ENCODE assay signal across 26 mouse cellular contexts in the genomic region with DNA sequence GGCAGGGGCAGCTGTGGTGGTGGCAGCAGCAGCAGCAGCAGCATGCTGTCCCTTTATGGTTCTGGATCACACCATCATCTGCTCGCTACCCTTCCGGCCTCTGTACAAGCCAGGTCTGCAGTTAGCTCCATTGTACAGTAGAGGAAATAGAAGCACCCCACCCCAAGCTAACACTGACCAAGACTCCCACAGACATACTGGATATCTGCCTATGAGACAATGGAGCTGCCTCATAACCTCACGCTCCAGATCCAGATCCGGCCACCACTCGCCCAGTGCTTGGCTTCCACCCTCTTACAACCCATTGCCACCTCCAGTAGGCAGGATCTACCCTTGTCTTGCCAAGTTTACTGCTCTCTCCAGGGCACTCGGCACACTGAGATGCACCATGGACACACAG. TPM values are rescaled to one million over a fixed set of nuclear protein-coding genes. Genes with fewer than 3 reads are reported as not detected.
DNase-seq lines count a peak whose midpoint lies in the region; TF ChIP-seq lines count a peak whose summit lies in the region.
"Had no signal": no experiment of that assay in that cellular context is flagged by ENCODE, and none has a peak within 500 bp of the region (broad histone marks: within the 10 kb centered on the region; RNA-seq: fewer than 3 reads in every experiment).

No protein-coding gene starts in this region.

- TF ChIP-seq CTCF in kidney, adult 2 months (conservative IDR thresholded peaks at IDR 0.05; ENCODE audit: insufficient read depth, insufficient read length, low read depth, low read length), result no peak
- TF ChIP-seq CTCF in left cerebral cortex, adult 2 months (IDR thresholded peaks at IDR 0.05), result no peak

- no peaks in the 10 kb centered on the region for H3K36me3 ChIP-seq in kidney, adult 2 months (ENCODE audit: control insufficient read depth, insufficient read depth, low read length)
- H3K36me3 ChIP-seq: embryonic facial prominence, embryonic 10.5 days; embryonic facial prominence, embryonic 15.5 days; forebrain, embryonic 12.5 days; G1E; heart, embryonic 13.5 days; hindbrain, embryonic 10.5 days; limb, embryonic 13.5 days; liver, embryonic 13.5 days had no signal

- H3K27ac ChIP-seq in kidney, adult 2 months (ENCODE audit: insufficient read depth, low read depth, low read length), result no peak overlapping the region
- peak overlapping the region; percentile 21; the same call in 1 of the 2 replicates for H3K27ac ChIP-seq in left cerebral cortex, adult 2 months
- peak overlapping the region; percentile 62; the same call in 1 of the 2 replicates for H3K27ac ChIP-seq in brown adipose tissue, adult 24 weeks (replicated peaks; ENCODE audit: low read depth, low read length)
- H3K27ac ChIP-seq: embryonic facial prominence, embryonic 10.5 days; embryonic facial prominence, embryonic 15.5 days; forebrain, embryonic 12.5 days; heart, embryonic 13.5 days; hindbrain, embryonic 10.5 days; hindbrain, embryonic 15.5 days; limb, embryonic 13.5 days; liver, embryonic 13.5 days had no signal

- WGBS in kidney, adult 2 months, result 77% methylated on average over 6 of the region's 6 CpGs

- no peaks in the 10 kb centered on the region for H3K27me3 ChIP-seq in kidney, adult 2 months (replicated peaks; ENCODE audit: control insufficient read depth, insufficient read depth, low read length)
- H3K27me3 ChIP-seq: embryonic facial prominence, embryonic 15.5 days; forebrain, embryonic 12.5 days; hindbrain, embryonic 15.5 days; liver, embryonic 13.5 days had no signal

- intact Hi-C loops in heart, postnatal 36 days (cut with DNase I), result no loop called here
- intact Hi-C loops in left cerebral cortex, adult 2 months (cut with DNase I), result no loop called here
- intact Hi-C loops in left cerebral cortex, postnatal 25 days (cut with DNase I), result no loop called here

- TF ChIP-seq POLR2A in kidney, adult 2 months (IDR thresholded peaks at IDR 0.05; ENCODE audit: low read depth, low read length), result no peak

- H3K4me1 ChIP-seq in kidney, adult 2 months (ENCODE audit: control insufficient read depth, insufficient read depth, low read length), result no peaks in the 10 kb centered on the region
- H3K4me1 ChIP-seq in brown adipose tissue, adult 24 weeks (ENCODE audit: control insufficient read depth, insufficient read depth, insufficient read length, low read length), result peaks cover 8% of the 10 kb centered on the region
- H3K4me1 ChIP-seq: embryonic facial prominence, embryonic 10.5 days; embryonic facial prominence, embryonic 15.5 days; forebrain, embryonic 12.5 days; heart, embryonic 13.5 days; hindbrain, embryonic 15.5 days; limb, embryonic 13.5 days; liver, embryonic 13.5 days had no signal

- peak; percentile 97 for DNase-seq in heart, adult 11 months
- DNase-seq in heart, postnatal 36 days, result no peak
- peak; percentile 36 for DNase-seq in kidney, adult 2 months
- DNase-seq in kidney, adult 8-10 months, result no peak
- no peak for DNase-seq in left cerebral cortex, adult 2 months (ENCODE audit: extremely low spot score in 1 of 2, low spot score in 2 of 2)
- no peak for DNase-seq in left cerebral cortex, postnatal 25 days (ENCODE audit: low spot score in 2 of 2)
- DNase-seq: adrenal gland, adult 8-10 months; cerebellum, adult 8-10 months; cerebellum, postnatal 25 days; forebrain, postnatal 0 days; gastrocnemius, postnatal 10 days; layer of hippocampus, adult 9-11 months; liver, embryonic 13.5 days; lung, adult 18-20 months; right cerebral cortex, postnatal 25 days; thymus, adult 2 months; thymus, postnatal 4 days had no signal

- H3K4me3 ChIP-seq in kidney, adult 2 months (ENCODE audit: insufficient read depth, low read depth, low read length), result no peak overlapping the region
- no peak overlapping the region for H3K4me3 ChIP-seq in left cerebral cortex, adult 2 months
- H3K4me3 ChIP-seq in brown adipose tissue, adult 24 weeks (ENCODE audit: insufficient read depth, low read depth, low read length), result no peak overlapping the region
- H3K4me3 ChIP-seq: embryonic facial prominence, embryonic 10.5 days; embryonic facial prominence, embryonic 15.5 days; forebrain, embryonic 12.5 days; heart, embryonic 13.5 days; hindbrain, embryonic 10.5 days; hindbrain, embryonic 15.5 days; limb, embryonic 13.5 days; liver, embryonic 13.5 days had no signal

RNA-seq across cellular contexts. Expression of gene Kcnb1, which starts 14.7 kb away (rescaled TPM):
- total RNA-seq in heart, postnatal 36 days (2021), result 10 to 100 TPM; 39.2 to 51.7 TPM
- 2.9 and 4.0 TPM in 2 replicates for polyA plus RNA-seq in kidney, adult 2 months (2012; rRNA removed)
- 100 to 1,000 TPM; 230 to 237 TPM for total RNA-seq in left cerebral cortex, adult 2 months (2021)
- total RNA-seq in left cerebral cortex, postnatal 25 days (2021), result 100 to 1,000 TPM; 192 to 207 TPM
- polyA plus RNA-seq in brown adipose tissue, adult 24 weeks (2012; ENCODE audit: insufficient read depth, insufficient read length, missing spikeins), result 48.2 and 67.9 TPM in 2 replicates
- polyA plus RNA-seq: G1E had no signal

Comparison
In these comparisons a context has a peak if more than half of its experiments do, and no peak if none do; other contexts are left out.
1. DNase-seq: peak in heart, adult 11 months (single experiment) and kidney, adult 2 months (single experiment); none in heart, postnatal 36 days (0 of 2), kidney, adult 8-10 months (0 of 2), left cerebral cortex, adult 2 months (0 of 2) and left cerebral cortex, postnatal 25 days (0 of 2).